Mouse (Mus musculus) embryonic fibroblast, embryonic 13.5 days (primary cell): ENCODE measurements around the gene Trpm2. TPM values are rescaled to one million over a fixed set of nuclear protein-coding genes. Genes with fewer than 3 reads are reported as not detected.
"Not testable (repeated sequence)": the region's sequence is repeated elsewhere in the genome, so short reads cannot be mapped to it uniquely, and the experiment has no call there.

Experiments
- H3K27ac ChIP-seq: 2 replicates; pipeline ENCODE4 v1.5.1; 2012; ENCODE audit warnings: low read length, control low read depth, inconsistent platforms; ENCODE audit not compliant: insufficient read depth
- H3K4me1 ChIP-seq: 2 replicates; pipeline ENCODE4 v1.6.1; 2011; ENCODE audit warnings: low read length; ENCODE audit not compliant: control insufficient read depth, insufficient read depth
- H3K4me3 ChIP-seq: 2 replicates; pipeline ENCODE4 v1.5.1; 2011; ENCODE audit warnings: mild to moderate bottlenecking, control low read depth, low read length; ENCODE audit not compliant: insufficient read depth
- CTCF ChIP-seq: IDR thresholded peaks from 2 replicates; pipeline ENCODE4 v1.5.1; 2011; ENCODE audit warnings: mild to moderate bottlenecking, control low read depth, low read length, moderate library complexity, borderline replicate concordance; ENCODE audit not compliant: insufficient read depth
- POLR2A ChIP-seq: IDR thresholded peaks from 2 replicates; pipeline ENCODE4 v1.6.1; 2011; ENCODE audit warnings: low read depth, mild to moderate bottlenecking, control low read depth, low read length, moderate library complexity
- polyA plus RNA-seq: library from polyadenylated mRNA; stranded (reverse); fragments of >200 nt; gene quantifications from 2 replicates; pipeline ENCODE4 v1.2.4, GENCODE M21; 2011; ENCODE audit warnings: low read depth; ENCODE audit not compliant: missing spikeins, insufficient read length

Trpm2 gene
- polyA plus RNA-seq, 1 experiment: not detected

GRCm38 (mm10) chr10:77963971-77964370, 6.4 kb downstream of the Trpm2 start:
- Histone ChIP-seq H3K4me3 (no peak overlapping the region), H3K4me1 (no peaks in the 10 kb centered on the region), H3K27ac (no peak overlapping the region)
- no peak for TF ChIP-seq CTCF
- TF ChIP-seq POLR2A: no peak

GRCm38 (mm10) chr10:77962725-77963124, 7.6 kb downstream of the Trpm2 start:
- TF ChIP-seq CTCF (no peak), POLR2A (no peak)
- Histone ChIP-seq H3K4me3 (no peak overlapping the region), H3K27ac (no peak overlapping the region), H3K4me1 (no peaks in the 10 kb centered on the region)

- not testable (repeated sequence) for H3K4me1 ChIP-seq, H3K4me3 ChIP-seq, H3K27ac ChIP-seq
Measured at GRCm38 (mm10) chr10:77950468-77950867, 19.9 kb downstream of the Trpm2 start.

GRCm38 (mm10) chr10:77939685-77940084, 30.7 kb downstream of the Trpm2 start:
- no peak for TF ChIP-seq POLR2A
- TF ChIP-seq CTCF: no peak
- no peak overlapping the region for H3K27ac ChIP-seq
- H3K4me3 ChIP-seq: no peak overlapping the region

DNA sequence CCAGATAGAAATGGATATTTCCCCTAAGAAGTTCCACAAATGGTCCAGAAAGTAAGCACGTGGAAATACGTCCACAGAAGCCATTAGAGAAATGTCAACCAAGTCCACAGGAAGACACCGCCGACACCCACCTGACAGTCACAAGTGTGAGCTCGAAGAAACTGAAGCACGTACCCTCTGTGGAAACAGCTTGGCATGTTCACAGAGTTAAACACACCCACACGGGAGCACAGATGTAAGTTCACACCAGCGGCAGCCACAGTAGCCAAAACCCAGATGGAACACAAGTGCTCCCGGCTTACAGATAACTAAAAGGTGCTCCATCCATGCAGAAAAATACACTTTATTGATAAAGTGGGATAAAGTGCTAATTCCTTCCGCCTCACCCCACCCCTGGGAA, 43.0 kb downstream of the Trpm2 start:
- H3K4me3 ChIP-seq: no peak overlapping the region
- no peak overlapping the region for H3K27ac ChIP-seq
- H3K4me1 ChIP-seq: no peaks in the 10 kb centered on the region
- TF ChIP-seq CTCF (no peak), POLR2A (no peak)

More at GRCm38 (mm10) chr10:77939685-77940084, 30.7 kb downstream of the Trpm2 start:
- no peaks in the 10 kb centered on the region for H3K4me1 ChIP-seq

- no peak overlapping the region for H3K4me3 ChIP-seq
- H3K4me1 ChIP-seq: no peaks in the 10 kb centered on the region
- no peak overlapping the region for H3K27ac ChIP-seq
- TF ChIP-seq CTCF: no peak
Measured at GRCm38 (mm10) chr10:77926140-77926539, 44.2 kb downstream of the Trpm2 start.

- H3K27ac ChIP-seq: no peak overlapping the region
- H3K4me1 ChIP-seq: no peaks in the 10 kb centered on the region
- no peak overlapping the region for H3K4me3 ChIP-seq
- no peak for TF ChIP-seq POLR2A
- no peak for TF ChIP-seq CTCF
Measured at GRCm38 (mm10) chr10:77922681-77923080, 47.7 kb downstream of the Trpm2 start.

DNA sequence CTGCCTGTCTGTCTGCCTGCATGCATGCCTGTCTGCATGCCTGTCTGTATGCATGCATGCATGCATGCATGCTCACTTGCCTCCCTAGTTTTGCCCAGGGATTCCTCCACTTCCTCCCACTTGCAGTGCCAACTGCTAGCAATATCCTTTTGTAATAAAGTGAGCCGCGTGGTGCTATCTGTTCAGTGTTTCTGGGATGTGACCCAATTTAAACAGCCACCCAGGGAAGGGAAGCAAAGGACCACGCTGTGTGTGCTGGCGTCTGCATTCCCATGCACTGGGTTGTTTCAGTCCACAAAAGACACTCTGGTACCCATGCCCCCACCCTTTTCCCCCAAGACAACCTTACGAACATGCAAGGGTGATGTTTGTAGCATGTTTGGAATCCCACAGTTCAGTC, 49.4 kb downstream of the Trpm2 start:
- Histone ChIP-seq H3K27ac (no peak overlapping the region), H3K4me1 (no peaks in the 10 kb centered on the region), H3K4me3 (no peak overlapping the region)
- TF ChIP-seq POLR2A (no peak), CTCF (no peak)

- TF ChIP-seq POLR2A (no peak), CTCF (peak; percentile 46; the same call in 1 of the 2 replicates)
- H3K27ac ChIP-seq: no peak overlapping the region
- H3K4me3 ChIP-seq: no peak overlapping the region
- no peaks in the 10 kb centered on the region for H3K4me1 ChIP-seq
Measured at GRCm38 (mm10) chr10:77916636-77917335, 53.6 kb downstream of the Trpm2 start.

- no peak overlapping the region for H3K4me3 ChIP-seq
- TF ChIP-seq CTCF: no peak
- no peak for TF ChIP-seq POLR2A
- no peaks in the 10 kb centered on the region for H3K4me1 ChIP-seq
- H3K27ac ChIP-seq: no peak overlapping the region
Measured at GRCm38 (mm10) chr10:77913292-77913691, 57.1 kb downstream of the Trpm2 start.

DNA sequence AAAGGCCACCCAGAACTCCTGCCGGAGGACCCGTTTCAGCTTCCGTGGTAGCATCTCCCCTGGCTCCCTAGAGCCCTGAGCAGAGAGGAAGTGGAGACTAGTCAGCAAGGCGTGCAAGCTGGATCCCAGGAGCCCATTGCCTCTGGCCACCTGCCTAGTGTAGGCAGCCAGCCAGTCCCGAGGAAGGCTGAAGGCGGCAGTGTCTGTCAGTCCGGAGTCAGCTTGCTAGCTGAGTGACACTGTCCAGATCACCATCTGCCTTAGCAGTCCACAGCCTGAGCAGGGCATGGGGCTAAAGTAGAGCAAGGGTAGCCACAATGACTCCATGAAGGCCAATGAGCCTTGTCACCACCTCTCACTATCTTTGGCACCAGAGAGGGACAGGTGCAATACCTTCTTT, 57.8 kb downstream of the Trpm2 start:
- no peaks in the 10 kb centered on the region for H3K4me1 ChIP-seq
- H3K4me3 ChIP-seq: no peak overlapping the region
- no peak overlapping the region for H3K27ac ChIP-seq
- TF ChIP-seq CTCF (no peak), POLR2A (no peak)
